Mouse (Mus musculus): ENCODE data around the gene Micu2. TPM values are rescaled to one million over a fixed set of nuclear protein-coding genes. Genes with fewer than 3 reads are reported as not detected.
"Not testable (repeated sequence)": the region's sequence is repeated elsewhere in the genome, so short reads cannot be mapped to it uniquely, and the experiment has no call there.

Micu2 gene
- polyA plus RNA-seq, 1 experiment from 2014 or later = 51.4 TPM

DNA sequence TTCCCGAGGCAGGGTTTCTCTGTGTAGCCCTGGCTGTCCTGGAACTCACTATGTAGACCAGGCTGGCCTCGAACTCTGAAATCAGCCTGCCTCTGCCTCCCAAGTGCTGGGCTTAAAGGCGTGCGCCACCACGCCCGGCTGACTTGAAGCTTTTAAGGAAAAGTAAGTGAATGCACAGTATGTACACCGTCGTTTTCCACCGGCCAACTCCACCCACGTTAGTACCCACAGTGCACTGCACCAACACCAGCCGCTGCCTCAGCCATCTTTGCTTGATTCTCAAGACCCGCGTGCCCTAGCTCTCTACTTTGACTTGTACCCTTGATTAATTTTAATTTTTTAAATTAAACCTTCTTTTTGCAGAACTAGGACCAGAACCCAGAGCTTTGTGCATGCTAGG is 64.4 kb downstream of the Micu2 start:
- WGBS = 96% methylated on average over 13 of the region's 13 CpGs
- Histone ChIP-seq H3K27ac (ENCODE audit: low read depth) (no peak overlapping the region), H3K4me2 (ENCODE audit: low read length) (no peak overlapping the region), H3K4me3 (ENCODE audit: low read depth, low read length) (no peak overlapping the region), H3K9ac (ENCODE audit: low read length) (no peak overlapping the region), H3K9me3 (ENCODE audit: control insufficient read depth, low read length) (no peaks in the 10 kb centered on the region), H3K27me3 (replicated peaks; ENCODE audit: control insufficient read depth, insufficient read depth, low read length) (no peaks in the 10 kb centered on the region), H3K36me3 (ENCODE audit: control insufficient read depth, insufficient read depth, low read length) (peaks cover 13% of the 10 kb centered on the region), H3K4me1 (replicated peaks; ENCODE audit: control insufficient read depth, insufficient read depth, low read length) (no peaks in the 10 kb centered on the region)
- no peak for ATAC-seq (replicated peaks; ENCODE audit: low FRiP score, low TSS enrichment, low read depth)
- DNase-seq (ENCODE audit: low spot score) = no peak

DNA sequence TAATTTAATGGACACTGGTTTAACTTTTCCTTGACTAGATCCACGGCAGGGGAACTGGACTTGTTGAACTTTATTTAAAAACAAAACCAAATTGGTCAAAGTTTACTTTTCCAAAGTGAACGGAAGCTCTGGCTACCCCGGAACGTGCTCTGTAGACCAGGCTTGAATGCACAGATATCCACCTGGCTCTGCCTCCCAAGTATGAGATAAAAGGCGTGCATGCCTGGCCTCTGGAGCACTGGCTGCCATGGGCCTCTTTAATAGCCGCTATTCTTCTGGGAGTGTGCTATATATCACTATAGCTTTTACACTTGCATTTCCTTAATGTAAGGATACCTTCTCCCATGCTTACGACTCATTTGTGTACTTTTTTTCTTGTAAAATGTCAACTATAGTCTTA is 65.5 kb downstream of the Micu2 start:
- no peaks in the 10 kb centered on the region for H3K9me3 ChIP-seq (ENCODE audit: control insufficient read depth, low read length)
- no peaks in the 10 kb centered on the region for H3K4me1 ChIP-seq (replicated peaks; ENCODE audit: control insufficient read depth, insufficient read depth, low read length)
- no peak overlapping the region for H3K4me3 ChIP-seq (ENCODE audit: low read depth, low read length)
- DNase-seq (ENCODE audit: low spot score) = no peak
- H3K4me2 ChIP-seq (ENCODE audit: low read length) = no peak overlapping the region
- peaks cover 14% of the 10 kb centered on the region for H3K36me3 ChIP-seq (ENCODE audit: control insufficient read depth, insufficient read depth, low read length)
- 35% methylated on average over 7 of the region's 7 CpGs for WGBS
- no peak overlapping the region for H3K27ac ChIP-seq (ENCODE audit: low read depth)
- no peak overlapping the region for H3K9ac ChIP-seq (ENCODE audit: low read length)
- no peak for ATAC-seq (replicated peaks; ENCODE audit: low FRiP score, low TSS enrichment, low read depth)
- no peaks in the 10 kb centered on the region for H3K27me3 ChIP-seq (replicated peaks; ENCODE audit: control insufficient read depth, insufficient read depth, low read length)

DNA sequence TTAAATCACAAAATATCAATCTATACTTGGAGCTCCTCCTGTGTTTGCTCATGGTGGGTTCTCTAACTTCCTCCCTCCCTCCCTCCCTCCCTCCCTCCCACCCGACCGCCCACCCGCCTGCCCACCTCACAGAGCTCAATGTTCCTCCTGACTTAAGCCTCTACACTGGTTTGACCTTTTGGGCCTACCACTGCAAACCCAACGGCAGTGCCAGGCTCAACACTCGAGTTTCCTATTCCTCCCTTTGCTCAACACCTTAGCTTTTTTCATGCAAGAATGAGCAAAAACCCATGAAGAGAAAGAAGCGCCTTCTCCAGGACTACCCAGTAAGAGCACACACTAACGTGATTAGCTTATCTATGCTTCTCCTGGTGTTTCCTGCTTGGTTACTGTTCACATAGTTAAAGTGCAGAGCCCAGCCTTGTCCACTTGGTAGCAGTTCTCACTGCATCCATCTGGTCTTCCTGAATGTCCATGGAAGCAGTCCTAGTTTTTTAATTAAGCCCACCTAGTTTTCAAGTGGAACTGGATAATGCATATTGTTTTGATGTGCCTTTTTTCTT is 66.1 kb downstream of the Micu2 start:
- no peak for ATAC-seq (replicated peaks; ENCODE audit: low FRiP score, low TSS enrichment, low read depth)
- 62% methylated on average over 7 of the region's 7 CpGs for WGBS

DNA sequence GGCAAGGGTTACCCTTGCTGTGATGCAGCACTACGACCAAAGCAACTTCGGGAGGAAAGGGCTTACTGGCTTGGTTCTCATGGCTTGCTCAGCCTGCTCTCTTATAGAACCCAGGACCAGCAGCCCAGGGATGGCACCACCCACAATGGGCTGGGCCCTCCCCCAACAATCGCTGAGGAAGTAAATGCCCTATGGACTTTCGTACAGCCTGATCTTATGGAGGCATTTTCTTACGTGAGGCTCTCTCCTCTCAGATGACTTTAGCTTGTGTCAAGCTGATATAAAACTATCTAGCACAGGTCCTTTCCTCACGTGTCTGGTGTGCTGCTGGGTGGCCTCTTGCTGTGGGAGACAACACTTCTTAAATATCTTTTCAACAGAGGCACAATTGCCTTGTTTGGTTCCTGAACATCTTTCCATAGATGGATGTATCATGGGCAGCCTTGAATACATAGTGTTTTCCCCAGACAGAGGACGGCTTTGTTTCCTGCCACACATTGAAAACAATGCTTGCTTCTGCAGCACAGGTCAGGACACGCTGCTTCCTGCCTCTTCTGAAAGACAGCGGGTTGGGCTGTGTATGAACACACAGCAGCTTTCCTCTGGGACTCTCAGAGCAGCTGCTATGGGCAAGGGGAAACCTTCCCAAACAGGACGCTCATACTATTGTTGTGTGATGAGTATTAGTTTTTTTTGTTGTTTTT is 77.5 kb downstream of the Micu2 start:
- no peak overlapping the region for H3K4me2 ChIP-seq (ENCODE audit: low read length)

More for the DNA sequence above, 66.1 kb downstream of the Micu2 start:
- Histone ChIP-seq H3K9me3 (ENCODE audit: control insufficient read depth, low read length) (no peaks in the 10 kb centered on the region), H3K4me2 (ENCODE audit: low read length) (no peak overlapping the region), H3K36me3 (ENCODE audit: control insufficient read depth, insufficient read depth, low read length) (peaks cover 14% of the 10 kb centered on the region), H3K27ac (ENCODE audit: low read depth) (no peak overlapping the region), H3K27me3 (replicated peaks; ENCODE audit: control insufficient read depth, insufficient read depth, low read length) (no peaks in the 10 kb centered on the region), H3K9ac (ENCODE audit: low read length) (no peak overlapping the region), H3K4me1 (replicated peaks; ENCODE audit: control insufficient read depth, insufficient read depth, low read length) (no peaks in the 10 kb centered on the region), H3K4me3 (ENCODE audit: low read depth, low read length) (no peak overlapping the region)
- DNase-seq (ENCODE audit: low spot score) = no peak

DNA sequence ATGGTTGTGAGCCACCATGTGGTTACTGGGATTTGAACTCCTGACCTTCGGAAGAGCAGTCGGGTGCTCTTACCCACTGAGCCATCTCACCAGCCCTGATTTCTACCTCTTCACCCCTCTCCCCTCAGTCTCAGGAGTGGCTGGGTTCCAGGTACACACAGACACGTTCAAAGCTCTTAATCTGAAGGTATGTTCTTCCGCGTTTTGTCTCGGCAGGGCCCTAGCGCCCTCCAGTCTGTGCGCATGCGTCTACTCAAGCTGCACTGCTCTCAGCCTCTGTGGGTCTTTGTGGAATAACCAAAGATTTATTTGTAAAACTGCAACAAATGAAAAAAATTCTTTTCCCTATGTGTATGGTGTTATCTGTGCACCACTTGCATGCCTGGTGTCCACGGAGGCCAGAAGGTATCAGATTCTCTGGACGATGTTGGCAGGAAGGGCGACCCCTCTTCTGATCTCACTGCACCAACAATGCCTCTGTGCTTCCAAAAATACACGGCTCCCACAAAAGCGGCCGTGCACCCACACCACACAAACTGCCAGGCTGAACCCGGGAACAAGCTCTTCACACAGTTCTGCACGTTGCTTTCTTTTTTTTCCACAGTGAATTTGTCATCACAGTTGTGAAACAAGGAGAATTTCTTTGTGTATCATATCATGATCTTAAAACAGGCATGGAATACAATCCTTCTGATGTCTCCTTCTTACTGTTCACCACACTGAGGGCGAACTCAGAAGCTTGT is 78.3 kb downstream of the Micu2 start:
- Histone ChIP-seq H3K4me2 (ENCODE audit: low read length) (no peak overlapping the region), H3K36me3 (ENCODE audit: control insufficient read depth, insufficient read depth, low read length) (peaks cover 45% of the 10 kb centered on the region), H3K27ac (ENCODE audit: low read depth) (peak overlapping the region; percentile 66), H3K4me3 (ENCODE audit: low read depth, low read length) (no peak overlapping the region), H3K27me3 (replicated peaks; ENCODE audit: control insufficient read depth, insufficient read depth, low read length) (no peaks in the 10 kb centered on the region), H3K4me1 (replicated peaks; ENCODE audit: control insufficient read depth, insufficient read depth, low read length) (no peaks in the 10 kb centered on the region), H3K9ac (ENCODE audit: low read length) (no peak overlapping the region), H3K9me3 (ENCODE audit: control insufficient read depth, low read length) (no peaks in the 10 kb centered on the region)
- ATAC-seq (replicated peaks; ENCODE audit: low FRiP score, low TSS enrichment, low read depth) (no peak), DNase-seq (ENCODE audit: low spot score) (no peak)
- 84% methylated on average over 18 of the region's 18 CpGs for WGBS

More for the DNA sequence above, 77.5 kb downstream of the Micu2 start:
- Histone ChIP-seq H3K27me3 (replicated peaks; ENCODE audit: control insufficient read depth, insufficient read depth, low read length) (no peaks in the 10 kb centered on the region), H3K27ac (ENCODE audit: low read depth) (peak overlapping the region; percentile 66), H3K9ac (ENCODE audit: low read length) (no peak overlapping the region), H3K4me3 (ENCODE audit: low read depth, low read length) (no peak overlapping the region), H3K36me3 (ENCODE audit: control insufficient read depth, insufficient read depth, low read length) (peaks cover 40% of the 10 kb centered on the region), H3K4me1 (replicated peaks; ENCODE audit: control insufficient read depth, insufficient read depth, low read length) (no peaks in the 10 kb centered on the region), H3K9me3 (ENCODE audit: control insufficient read depth, low read length) (no peaks in the 10 kb centered on the region)
- DNase-seq (ENCODE audit: low spot score) = no peak
- WGBS = 63% methylated on average over 10 of the region's 10 CpGs
- 0 out of 2 replicates have a peak, but pooled peaks have one; percentile 47 for ATAC-seq (replicated peaks; ENCODE audit: low FRiP score, low TSS enrichment, low read depth)

DNA sequence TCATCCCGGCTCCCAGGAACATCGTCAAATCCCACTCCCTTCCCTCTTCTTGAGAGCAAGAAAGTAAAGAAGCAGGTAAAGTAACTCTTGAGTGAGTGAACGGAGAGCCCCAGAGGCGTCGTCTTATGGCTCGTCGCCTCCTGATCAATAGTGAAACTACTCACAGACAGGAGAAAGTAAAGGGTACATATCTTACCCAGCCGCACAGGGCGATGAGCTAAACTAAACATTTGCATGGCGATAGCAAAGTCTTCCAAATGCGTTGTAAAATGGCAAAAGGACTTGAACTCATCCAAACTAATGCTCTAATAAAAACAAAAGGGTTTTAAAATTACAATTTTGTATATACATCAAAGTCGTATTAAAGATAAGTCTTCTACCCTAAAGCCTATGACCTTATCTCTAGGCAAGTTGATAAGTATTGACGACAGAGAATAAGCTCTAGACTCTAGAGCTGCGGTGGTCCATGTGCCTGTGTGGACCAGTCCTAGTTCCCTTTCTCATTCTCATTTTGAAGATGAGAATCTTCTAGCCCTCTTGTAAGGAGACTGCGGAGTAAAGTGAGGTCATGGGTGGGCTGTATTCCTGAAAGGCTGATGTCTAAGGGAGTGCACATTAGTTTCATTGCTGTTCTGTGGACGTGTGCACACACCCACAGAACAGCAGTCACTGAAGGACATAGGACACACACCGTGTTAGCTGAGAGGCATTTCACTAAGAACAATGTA is 79.8 kb downstream of the Micu2 start:
- Histone ChIP-seq H3K27ac (ENCODE audit: low read depth) (no peak overlapping the region), H3K36me3 (ENCODE audit: control insufficient read depth, insufficient read depth, low read length) (peaks cover 37% of the 10 kb centered on the region), H3K9me3 (ENCODE audit: control insufficient read depth, low read length) (no peaks in the 10 kb centered on the region), H3K4me1 (replicated peaks; ENCODE audit: control insufficient read depth, insufficient read depth, low read length) (no peaks in the 10 kb centered on the region), H3K4me3 (ENCODE audit: low read depth, low read length) (no peak overlapping the region), H3K4me2 (ENCODE audit: low read length) (no peak overlapping the region), H3K27me3 (replicated peaks; ENCODE audit: control insufficient read depth, insufficient read depth, low read length) (no peaks in the 10 kb centered on the region), H3K9ac (ENCODE audit: low read length) (no peak overlapping the region)
- 88% methylated on average over 17 of the region's 17 CpGs for WGBS
- DNase-seq (ENCODE audit: low spot score) = no peak
- no peak for ATAC-seq (replicated peaks; ENCODE audit: low FRiP score, low TSS enrichment, low read depth)

DNA sequence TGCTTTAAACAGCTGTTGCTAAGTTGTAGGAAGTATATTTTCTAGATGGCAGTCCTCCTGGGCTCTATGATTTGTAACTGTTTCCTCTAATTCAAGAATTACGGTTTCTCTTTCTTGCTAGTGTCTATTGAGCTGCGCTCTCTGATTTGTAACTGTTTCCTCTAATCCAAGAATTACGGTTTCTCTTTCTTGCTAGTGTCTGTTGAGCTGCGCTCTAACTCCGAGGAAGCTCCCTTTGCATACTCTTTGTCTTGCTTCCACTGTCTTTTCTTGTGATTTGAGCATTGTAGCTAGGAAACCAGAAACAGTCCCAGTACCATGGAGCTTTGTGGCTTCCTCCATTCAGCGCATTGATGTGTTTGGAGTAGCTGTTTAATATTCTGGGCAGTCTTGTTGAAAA is 83.7 kb downstream of the Micu2 start:
- Histone ChIP-seq H3K9ac (ENCODE audit: low read length) (no peak overlapping the region), H3K4me3 (ENCODE audit: low read depth, low read length) (no peak overlapping the region), H3K36me3 (ENCODE audit: control insufficient read depth, insufficient read depth, low read length) (peaks cover 20% of the 10 kb centered on the region), H3K9me3 (ENCODE audit: control insufficient read depth, low read length) (no peaks in the 10 kb centered on the region), H3K4me2 (ENCODE audit: low read length) (no peak overlapping the region), H3K27me3 (replicated peaks; ENCODE audit: control insufficient read depth, insufficient read depth, low read length) (no peaks in the 10 kb centered on the region), H3K27ac (ENCODE audit: low read depth) (no peak overlapping the region), H3K4me1 (replicated peaks; ENCODE audit: control insufficient read depth, insufficient read depth, low read length) (no peaks in the 10 kb centered on the region)
- ATAC-seq (replicated peaks; ENCODE audit: low FRiP score, low TSS enrichment, low read depth) (no peak), DNase-seq (ENCODE audit: low spot score) (no peak)
- WGBS = 72% methylated on average over 6 of the region's 6 CpGs

DNA sequence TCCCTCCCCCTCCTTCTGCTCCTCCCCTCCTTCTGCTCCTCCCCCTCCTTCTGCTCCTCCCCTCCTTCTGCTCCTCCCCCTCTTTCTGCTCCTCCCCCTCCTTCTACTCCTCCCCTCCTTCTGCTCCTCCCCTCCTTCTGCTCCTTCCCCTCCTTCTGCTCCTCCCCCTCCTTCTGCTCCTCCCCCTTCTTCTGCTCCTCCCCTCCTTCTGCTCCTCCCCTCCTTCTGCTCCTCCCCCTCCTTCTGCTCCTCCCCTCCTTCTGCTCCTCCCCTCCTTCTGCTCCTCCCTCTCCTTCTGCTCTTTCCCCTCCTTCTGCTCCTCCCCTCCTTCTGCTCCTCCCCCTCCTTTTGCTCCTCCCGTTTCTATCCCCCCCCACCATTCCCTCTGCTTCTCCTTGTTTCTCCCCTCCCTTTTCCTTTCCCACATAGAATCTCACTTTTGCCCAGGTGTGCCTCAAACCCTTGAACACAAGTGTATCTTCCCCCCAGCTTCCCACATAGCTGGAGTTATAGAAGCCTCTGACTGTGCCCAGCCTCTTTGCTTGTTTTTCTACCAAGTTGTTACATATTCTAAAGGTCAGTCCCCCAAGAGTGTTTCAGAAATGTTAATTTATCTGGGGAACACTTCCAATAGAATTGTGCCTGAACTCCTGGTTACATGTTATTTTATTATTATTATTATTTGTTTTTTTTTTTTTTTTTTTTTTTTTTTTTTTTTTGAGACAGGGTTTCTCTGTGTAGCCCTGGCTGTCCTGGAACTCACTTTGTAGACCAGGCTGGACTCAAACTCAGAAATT is 86.7 kb downstream of the Micu2 start:
- not testable (repeated sequence) for H3K9me3 ChIP-seq (ENCODE audit: control insufficient read depth, low read length); ATAC-seq (replicated peaks; ENCODE audit: low FRiP score, low TSS enrichment, low read depth); H3K4me3 ChIP-seq (ENCODE audit: low read depth, low read length); H3K4me1 ChIP-seq (replicated peaks; ENCODE audit: control insufficient read depth, insufficient read depth, low read length); H3K9ac ChIP-seq (ENCODE audit: low read length); H3K4me2 ChIP-seq (ENCODE audit: low read length); H3K27ac ChIP-seq (ENCODE audit: low read depth); H3K27me3 ChIP-seq (replicated peaks; ENCODE audit: control insufficient read depth, insufficient read depth, low read length); DNase-seq (ENCODE audit: low spot score)
- 58% methylated on average over 1 of the region's 1 CpGs for WGBS
- peaks cover 16% of the 10 kb centered on the region for H3K36me3 ChIP-seq (ENCODE audit: control insufficient read depth, insufficient read depth, low read length)

All from intestine, embryonic 14.5 days (tissue).